ENCODE assay signal across 1 mouse cellular context in genomic region chr19:47919126-47919965, GRCm38 (mm10).
TF ChIP-seq lines count a peak whose summit lies in the region.

Cfap43 (minus strand) TSS chr19:47919287.
Itprip (minus strand) TSS chr19:47919299.

TF ChIP-seq in CH12.LX, 34 proteins besides CTCF, POLR2A, EP300 and RAD21 (continued from another document):
- TF ChIP-seq GABPA (IDR thresholded peaks at IDR 0.05; ENCODE audit: insufficient replicate concordance, low read depth, low read length) (no peak), MAX (IDR thresholded peaks at IDR 0.05; ENCODE audit: low read length) (peak; percentile 58; the same call in 1 of the 2 replicates), KAT2A (IDR thresholded peaks at IDR 0.05; ENCODE audit: insufficient replicate concordance, low read length) (no peak), NRF1 (IDR thresholded peaks at IDR 0.05; ENCODE audit: low read depth, low read length) (no peak), ETS1 (conservative IDR thresholded peaks at IDR 0.05; ENCODE audit: low read depth, low read length) (peak; percentile 28), SMC3 (IDR thresholded peaks at IDR 0.05; ENCODE audit: low read depth, low read length) (peak; percentile 2; the same call in 1 of the 2 replicates), IRF4 (IDR thresholded peaks at IDR 0.05; ENCODE audit: low read depth, low read length) (peak; percentile 51; the same call in 1 of the 2 replicates), USF1 (IDR thresholded peaks at IDR 0.05; ENCODE audit: low read depth, low read length) (no peak), UBTF (IDR thresholded peaks at IDR 0.05; ENCODE audit: low read depth, low read length) (no peak), CHD2 (IDR thresholded peaks at IDR 0.05; ENCODE audit: low read length) (0 out of 2 replicates have a peak, but pooled peaks have one; percentile 36), RCOR1 (conservative IDR thresholded peaks at IDR 0.05; ENCODE audit: low read depth, low read length) (no peak), ZNF384 (IDR thresholded peaks at IDR 0.05; ENCODE audit: low read depth, low read length) (no peak), PAX5 (IDR thresholded peaks at IDR 0.05; ENCODE audit: low read length) (no peak), MAFK (IDR thresholded peaks at IDR 0.05; ENCODE audit: insufficient replicate concordance, low read length) (0 out of 2 replicates have a peak, but pooled peaks have one; percentile 41), MAZ (IDR thresholded peaks at IDR 0.05; ENCODE audit: low read depth, low read length) (peak; percentile 84), MXI1 (IDR thresholded peaks at IDR 0.05; ENCODE audit: low read depth, low read length) (peak; percentile 72; the same call in 1 of the 2 replicates), TBP (conservative IDR thresholded peaks at IDR 0.05; ENCODE audit: low read depth, low read length) (0 out of 2 replicates have a peak, but pooled peaks have one; percentile 45), TCF12 (IDR thresholded peaks at IDR 0.05; ENCODE audit: low read depth, low read length) (no peak), POLR2AphosphoS2 (IDR thresholded peaks at IDR 0.05; ENCODE audit: low read depth, low read length) (no peak; the same call in 1 of the 2 replicates), ELF1 (IDR thresholded peaks at IDR 0.05; ENCODE audit: low read depth, low read length) (peak; percentile 91), HCFC1 (IDR thresholded peaks at IDR 0.05; ENCODE audit: low read depth, low read length) (peak; percentile 50), NELFE (IDR thresholded peaks at IDR 0.05; ENCODE audit: low read depth, low read length) (peak; percentile 54), ZMIZ1 (IDR thresholded peaks at IDR 0.05; ENCODE audit: low read depth, low read length) (no peak; the same call in 1 of the 2 replicates), MEF2A (IDR thresholded peaks at IDR 0.05; ENCODE audit: borderline replicate concordance, low read depth, low read length) (no peak), MYC (IDR thresholded peaks at IDR 0.05; ENCODE audit: low read depth, low read length) (no peak), USF2 (conservative IDR thresholded peaks at IDR 0.05; ENCODE audit: low read depth, low read length) (no peak)
